Mouse (Mus musculus): ENCODE measurements around the gene Gm28035. TPM values are rescaled to one million over a fixed set of nuclear protein-coding genes. Genes with fewer than 3 reads are reported as not detected.

The Gm28035 gene
- total and polyA plus RNA-seq, 2 experiments from 2014 or later: 0.16 to 4.2 TPM

- peaks cover 43% of the 10 kb centered on the region for H3K36me3 ChIP-seq (ENCODE audit: insufficient read depth)
- ATAC-seq (no peak), DNase-seq (no peak)
- no peak overlapping the region for H3K9ac ChIP-seq
- H3K27me3 ChIP-seq (ENCODE audit: insufficient read depth, low read length): no peaks in the 10 kb centered on the region
- no peaks in the 10 kb centered on the region for H3K4me1 ChIP-seq (ENCODE audit: insufficient read depth)
- no peak overlapping the region for H3K4me3 ChIP-seq (ENCODE audit: low read depth, low read length)
- H3K27ac ChIP-seq (ENCODE audit: low read depth, low read length): no peak overlapping the region
- WGBS: 91% methylated on average over 3 of the region's 3 CpGs
- TF ChIP-seq CTCF (IDR thresholded peaks at IDR 0.05; ENCODE audit: low read depth): no peak
- no peak overlapping the region for H3K4me2 ChIP-seq (ENCODE audit: low read depth)
- H3K9me3 ChIP-seq (ENCODE audit: low read length): no peaks in the 10 kb centered on the region
Observed at GRCm38 (mm10) chr2:30249182-30249581, 8.8 kb downstream of the Gm28035 start.

- H3K4me3 ChIP-seq (ENCODE audit: low read depth, low read length): no peak overlapping the region
- TF ChIP-seq CTCF (IDR thresholded peaks at IDR 0.05; ENCODE audit: low read depth): no peak
- H3K27ac ChIP-seq (ENCODE audit: low read depth, low read length): no peak overlapping the region
- no peaks in the 10 kb centered on the region for H3K9me3 ChIP-seq (ENCODE audit: low read length)
- no peaks in the 10 kb centered on the region for H3K27me3 ChIP-seq (ENCODE audit: insufficient read depth, low read length)
- ATAC-seq (no peak), DNase-seq (no peak)
- 89% methylated on average over 10 of the region's 10 CpGs for WGBS
- H3K36me3 ChIP-seq (ENCODE audit: insufficient read depth): peaks cover 45% of the 10 kb centered on the region
- H3K4me2 ChIP-seq (ENCODE audit: low read depth): no peak overlapping the region
- no peaks in the 10 kb centered on the region for H3K4me1 ChIP-seq (ENCODE audit: insufficient read depth)
- no peak overlapping the region for H3K9ac ChIP-seq
Observed at GRCm38 (mm10) chr2:30250166-30251128, 10.1 kb downstream of the Gm28035 start.

GRCm38 (mm10) chr2:30251417-30252104 lies 11.2 kb downstream of the Gm28035 start:
- ATAC-seq (no peak), DNase-seq (no peak)
- no peaks in the 10 kb centered on the region for H3K4me1 ChIP-seq (ENCODE audit: insufficient read depth)
- no peaks in the 10 kb centered on the region for H3K27me3 ChIP-seq (ENCODE audit: insufficient read depth, low read length)
- no peak overlapping the region for H3K4me2 ChIP-seq (ENCODE audit: low read depth)
- no peaks in the 10 kb centered on the region for H3K9me3 ChIP-seq (ENCODE audit: low read length)
- WGBS: 87% methylated on average over 5 of the region's 5 CpGs
- no peak overlapping the region for H3K4me3 ChIP-seq (ENCODE audit: low read depth, low read length)
- no peak overlapping the region for H3K27ac ChIP-seq (ENCODE audit: low read depth, low read length)
- no peak overlapping the region for H3K9ac ChIP-seq
- peaks cover 56% of the 10 kb centered on the region for H3K36me3 ChIP-seq (ENCODE audit: insufficient read depth)
- TF ChIP-seq CTCF (IDR thresholded peaks at IDR 0.05; ENCODE audit: low read depth): no peak

- Histone ChIP-seq H3K4me2 (ENCODE audit: low read depth) (no peak overlapping the region), H3K36me3 (ENCODE audit: insufficient read depth) (peaks cover 66% of the 10 kb centered on the region), H3K4me3 (ENCODE audit: low read depth, low read length) (no peak overlapping the region), H3K4me1 (ENCODE audit: insufficient read depth) (no peaks in the 10 kb centered on the region), H3K9me3 (ENCODE audit: low read length) (no peaks in the 10 kb centered on the region), H3K27ac (ENCODE audit: low read depth, low read length) (no peak overlapping the region), H3K27me3 (ENCODE audit: insufficient read depth, low read length) (no peaks in the 10 kb centered on the region), H3K9ac (no peak overlapping the region)
- TF ChIP-seq CTCF (IDR thresholded peaks at IDR 0.05; ENCODE audit: low read depth): no peak
- ATAC-seq (no peak), DNase-seq (no peak)
- 82% methylated on average over 3 of the region's 3 CpGs for WGBS
Observed at GRCm38 (mm10) chr2:30252521-30252920, 12.2 kb downstream of the Gm28035 start.

GRCm38 (mm10) chr2:30253809-30254208 lies 13.4 kb downstream of the Gm28035 start:
- no peak overlapping the region for H3K27ac ChIP-seq (ENCODE audit: low read depth, low read length)
- H3K9ac ChIP-seq: no peak overlapping the region
- peaks cover 71% of the 10 kb centered on the region for H3K36me3 ChIP-seq (ENCODE audit: insufficient read depth)
- no peak overlapping the region for H3K4me3 ChIP-seq (ENCODE audit: low read depth, low read length)
- H3K27me3 ChIP-seq (ENCODE audit: insufficient read depth, low read length): no peaks in the 10 kb centered on the region
- no peaks in the 10 kb centered on the region for H3K9me3 ChIP-seq (ENCODE audit: low read length)
- DNase-seq: no peak
- WGBS: 85% methylated on average over 5 of the region's 5 CpGs
- no peak overlapping the region for H3K4me2 ChIP-seq (ENCODE audit: low read depth)
- no peaks in the 10 kb centered on the region for H3K4me1 ChIP-seq (ENCODE audit: insufficient read depth)
- no peak for ATAC-seq
- no peak for TF ChIP-seq CTCF (IDR thresholded peaks at IDR 0.05; ENCODE audit: low read depth)

- ATAC-seq: no peak
- WGBS: 97% methylated on average over 42 of the region's 42 CpGs
- Histone ChIP-seq H3K4me2 (ENCODE audit: low read depth) (no peak overlapping the region), H3K4me3 (ENCODE audit: low read depth, low read length) (no peak overlapping the region), H3K27me3 (ENCODE audit: insufficient read depth, low read length) (no peaks in the 10 kb centered on the region), H3K9ac (no peak overlapping the region), H3K4me1 (ENCODE audit: insufficient read depth) (no peaks in the 10 kb centered on the region), H3K36me3 (ENCODE audit: insufficient read depth) (peaks cover 65% of the 10 kb centered on the region), H3K9me3 (ENCODE audit: low read length) (no peaks in the 10 kb centered on the region), H3K27ac (ENCODE audit: low read depth, low read length) (no peak overlapping the region)
- TF ChIP-seq CTCF (IDR thresholded peaks at IDR 0.05; ENCODE audit: low read depth): no peak
- DNase-seq: no peak
Observed at GRCm38 (mm10) chr2:30255631-30256395, 15.4 kb downstream of the Gm28035 start.

Data from forebrain, postnatal 0 days (tissue).